Mouse (Mus musculus) heart, adult 2 months (tissue): ENCODE data around the gene Fdx1l.

ENCODE experiments used
- CTCF ChIP-seq: fragments of 200-600 bp; IDR thresholded peaks from 2 replicates; pipeline ENCODE4 v1.8.1; 2022; ENCODE audit warnings: antibody characterized with exemption, mild to moderate bottlenecking, moderate library complexity
- EP300 ChIP-seq: fragments of 200-500 bp; IDR thresholded peaks from 2 replicates; pipeline ENCODE4 v1.6.1; 2011; ENCODE audit warnings: low read depth, low read length, control low read depth; ENCODE audit not compliant: insufficient read depth
- POLR2A ChIP-seq: fragments of 200-500 bp; IDR thresholded peaks from 2 replicates; pipeline ENCODE4 v1.6.1; 2011; ENCODE audit warnings: mild to moderate bottlenecking, low read depth, low read length, control low read depth; ENCODE audit not compliant: insufficient read depth

GRCm38 (mm10) chr9:21043563-21043962 lies 29.9 kb downstream of the Fdx1l start:
- no peak for TF ChIP-seq POLR2A
- TF ChIP-seq CTCF = no peak
- no peak for TF ChIP-seq EP300
